Mouse (Mus musculus): Measurements from ENCODE around the gene Klrg2.

The Klrg2 gene

DNA sequence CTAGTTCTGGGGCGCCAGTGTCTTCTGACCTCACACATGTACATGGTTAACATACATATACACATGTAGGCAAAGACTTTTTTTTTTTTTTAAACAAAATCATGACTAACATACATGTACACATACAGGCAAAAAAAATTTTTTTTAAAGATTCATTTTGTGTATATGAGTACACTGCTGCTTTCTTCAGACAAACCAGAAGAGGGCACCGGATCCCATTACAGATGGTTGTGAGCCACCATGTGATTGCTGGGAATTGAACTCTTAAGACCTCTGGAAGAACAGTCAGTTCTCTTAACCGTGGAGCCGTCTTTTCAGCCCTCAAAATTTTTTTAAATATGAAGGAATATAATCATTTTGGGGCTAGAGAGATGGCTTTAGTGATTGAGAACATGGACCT, 39.6 kb downstream of the Klrg2 start:
- DNase-seq (ENCODE audit: low read depth, low spot score), result peak; percentile 12
- Histone ChIP-seq H3K36me3 (ENCODE audit: control insufficient read depth, insufficient read depth, low read length, poor library complexity, severe bottlenecking) (peaks cover 11% of the 10 kb centered on the region; the same call in 1 of the 2 replicates), H3K27me3 (ENCODE audit: control insufficient read depth, insufficient read depth, low read length, poor library complexity, severe bottlenecking) (no peaks in the 10 kb centered on the region)

DNA sequence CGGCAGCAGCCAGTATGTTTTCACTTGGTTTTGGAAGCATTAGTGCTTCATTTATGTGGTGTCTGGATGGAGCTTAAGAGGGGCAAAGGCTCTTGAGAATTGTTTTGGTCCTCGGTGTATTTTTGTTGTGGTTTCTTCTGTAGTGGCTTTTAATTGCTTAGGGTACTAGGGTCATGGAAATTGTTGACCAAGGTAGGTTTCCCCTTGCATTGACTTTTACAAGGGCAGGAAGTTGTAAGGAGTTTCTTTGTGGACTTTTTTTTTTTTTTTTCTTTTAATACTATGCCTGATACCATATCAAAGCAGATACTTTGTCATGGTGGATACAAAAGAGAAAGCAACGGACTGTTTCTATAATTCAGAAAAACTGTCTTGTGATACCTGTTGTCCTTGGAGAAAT, 55.3 kb downstream of the Klrg2 start:
- DNase-seq (ENCODE audit: low read depth, low spot score), result peak; percentile 13
- H3K27me3 ChIP-seq (ENCODE audit: control insufficient read depth, insufficient read depth, low read length, poor library complexity, severe bottlenecking), result no peaks in the 10 kb centered on the region
- peaks cover 7% of the 10 kb centered on the region; the same call in 1 of the 2 replicates for H3K36me3 ChIP-seq (ENCODE audit: control insufficient read depth, insufficient read depth, low read length, poor library complexity, severe bottlenecking)

GRCm38 (mm10) chr6:38580112-38580857, 56.8 kb downstream of the Klrg2 start:
- Histone ChIP-seq H3K36me3 (ENCODE audit: control insufficient read depth, insufficient read depth, low read length, poor library complexity, severe bottlenecking) (peaks cover 2% of the 10 kb centered on the region; the same call in 1 of the 2 replicates), H3K27me3 (ENCODE audit: control insufficient read depth, insufficient read depth, low read length, poor library complexity, severe bottlenecking) (no peaks in the 10 kb centered on the region)
- no peak for DNase-seq (ENCODE audit: low read depth, low spot score)

DNA sequence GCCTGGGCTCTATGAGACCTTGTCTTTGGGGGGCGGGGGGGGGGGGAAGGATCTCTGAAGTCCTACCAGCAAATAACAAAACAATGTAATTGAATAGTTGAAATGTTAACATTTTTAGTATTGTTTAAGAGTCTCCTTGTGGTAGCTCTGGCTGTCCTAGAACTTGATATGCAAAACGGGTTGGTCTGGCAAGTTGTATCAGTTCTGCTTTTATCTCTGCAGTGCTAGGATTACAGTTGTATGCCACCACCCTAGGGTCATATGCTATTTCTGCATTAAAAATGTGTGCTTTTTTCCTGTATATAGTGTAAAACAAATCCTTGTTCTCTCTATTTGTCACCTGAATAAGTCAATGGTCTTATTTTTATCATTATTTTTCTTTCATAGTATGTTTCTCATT, 60.9 kb downstream of the Klrg2 start:
- peak; percentile 78 for DNase-seq (ENCODE audit: low read depth, low spot score)
- Histone ChIP-seq H3K36me3 (ENCODE audit: control insufficient read depth, insufficient read depth, low read length, poor library complexity, severe bottlenecking) (peaks cover 6% of the 10 kb centered on the region; the same call in 1 of the 2 replicates), H3K27me3 (ENCODE audit: control insufficient read depth, insufficient read depth, low read length, poor library complexity, severe bottlenecking) (no peaks in the 10 kb centered on the region)
